Mouse (Mus musculus): Measurements from ENCODE around the gene Aifm1. TPM values are rescaled to one million over a fixed set of nuclear protein-coding genes. Genes with fewer than 3 reads are reported as not detected.

Aifm1 gene
- polyA plus RNA-seq, 1 experiment from 2014 or later = 97.1 TPM

DNA sequence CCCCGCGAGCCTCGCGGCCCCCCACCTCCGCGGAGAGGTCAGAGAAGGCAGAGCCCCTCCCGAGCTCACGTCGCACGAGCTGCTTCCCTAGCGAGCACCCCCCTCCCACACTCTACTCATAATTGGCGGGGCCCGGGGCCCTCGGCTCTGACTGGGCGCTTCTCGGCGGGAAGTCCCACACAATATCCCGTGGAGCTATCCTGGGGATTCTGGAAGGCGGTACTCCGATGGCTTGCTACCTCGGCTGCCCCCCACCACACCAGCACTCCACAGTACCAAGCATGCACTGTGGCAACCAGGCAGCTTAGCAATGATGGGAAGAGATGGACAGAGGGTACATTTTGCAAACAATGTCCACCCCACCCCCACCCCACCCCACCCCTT is 58.9 kb downstream of the Aifm1 start:
- H3K4me1 ChIP-seq (ENCODE audit: control insufficient read depth, insufficient read depth, low read length) = no peaks in the 10 kb centered on the region
- no peak for DNase-seq (ENCODE audit: low spot score)
- no peaks in the 10 kb centered on the region; the same call in 1 of the 2 replicates for H3K27me3 ChIP-seq (ENCODE audit: control insufficient read depth, insufficient read depth, low read length)
- H3K9me3 ChIP-seq (replicated peaks; ENCODE audit: control insufficient read depth, low read length) = no peaks in the 10 kb centered on the region
- H3K36me3 ChIP-seq (replicated peaks; ENCODE audit: control insufficient read depth, insufficient read depth, low read depth, low read length) = no peaks in the 10 kb centered on the region
- H3K4me2 ChIP-seq (ENCODE audit: low read depth, low read length) = peak overlapping the region; percentile 39
- H3K4me3 ChIP-seq (ENCODE audit: low read depth, low read length) = peak overlapping the region; percentile 38
- WGBS = 9% methylated on average over 21 of the region's 21 CpGs
- peak; percentile 61; the same call in 1 of the 2 replicates for ATAC-seq (replicated peaks; ENCODE audit: insufficient number of reproducible peaks, low FRiP score, low TSS enrichment, low read depth)
- 0 out of 2 replicates have a peak overlapping the region, but pooled peaks have one; percentile 6 for H3K9ac ChIP-seq (replicated peaks; ENCODE audit: low read length)
- H3K27ac ChIP-seq (replicated peaks; ENCODE audit: low read depth, low read length) = no peak overlapping the region

GRCm38 (mm10) chrX:48453736-48454494 is 59.4 kb downstream of the Aifm1 start:
- Histone ChIP-seq H3K9ac (replicated peaks; ENCODE audit: low read length) (peak overlapping the region; percentile 32), H3K9me3 (replicated peaks; ENCODE audit: control insufficient read depth, low read length) (no peaks in the 10 kb centered on the region), H3K4me2 (ENCODE audit: low read depth, low read length) (peak overlapping the region; percentile 39), H3K27ac (replicated peaks; ENCODE audit: low read depth, low read length) (no peak overlapping the region), H3K4me1 (ENCODE audit: control insufficient read depth, insufficient read depth, low read length) (no peaks in the 10 kb centered on the region), H3K36me3 (replicated peaks; ENCODE audit: control insufficient read depth, insufficient read depth, low read depth, low read length) (no peaks in the 10 kb centered on the region), H3K27me3 (ENCODE audit: control insufficient read depth, insufficient read depth, low read length) (no peaks in the 10 kb centered on the region; the same call in 1 of the 2 replicates), H3K4me3 (ENCODE audit: low read depth, low read length) (peak overlapping the region; percentile 38)
- WGBS = 21% methylated on average over 47 of the region's 91 CpGs
- ATAC-seq (replicated peaks; ENCODE audit: insufficient number of reproducible peaks, low FRiP score, low TSS enrichment, low read depth) (peak; percentile 51), DNase-seq (ENCODE audit: low spot score) (peak; percentile 44)

DNA sequence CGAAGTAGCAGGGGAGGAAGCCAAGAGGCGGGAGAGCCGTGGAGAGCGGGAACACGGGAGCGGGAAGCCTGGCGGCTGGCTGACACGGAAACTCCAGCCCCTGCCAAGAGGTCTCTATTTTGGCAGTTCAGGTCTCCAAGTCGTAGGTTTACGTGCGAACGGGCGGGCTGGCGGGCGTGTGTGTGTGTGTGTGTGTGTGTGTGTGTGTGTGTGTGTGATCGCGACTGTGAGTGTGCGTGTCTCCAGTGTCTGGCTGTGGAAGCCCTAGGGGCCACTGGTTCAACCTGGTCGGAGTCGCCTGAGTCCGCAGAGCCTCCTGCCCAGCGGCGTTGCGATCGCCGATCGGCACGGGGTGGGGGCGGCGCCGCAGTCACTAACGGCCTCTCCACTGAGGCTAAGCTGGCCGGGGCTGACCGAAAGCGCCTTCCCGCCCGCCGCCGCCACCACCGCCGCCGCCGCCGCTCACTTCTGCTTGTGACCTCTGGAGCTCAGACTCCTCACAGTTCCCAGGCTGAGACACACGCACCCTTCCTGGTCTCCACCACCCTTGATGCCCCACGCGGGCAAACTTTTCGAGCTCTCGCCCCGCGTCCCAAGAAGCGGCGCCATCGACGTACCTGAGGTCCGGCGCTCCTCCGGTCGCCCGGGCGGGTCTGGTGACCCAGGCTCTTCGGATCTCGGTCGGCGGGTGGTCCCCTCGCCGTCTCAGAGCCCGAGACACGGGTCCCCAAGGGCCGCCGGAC is 60.3 kb downstream of the Aifm1 start:
- DNase-seq (ENCODE audit: low spot score) = no peak
- Histone ChIP-seq H3K4me3 (ENCODE audit: low read depth, low read length) (peak overlapping the region; percentile 38), H3K27me3 (ENCODE audit: control insufficient read depth, insufficient read depth, low read length) (no peaks in the 10 kb centered on the region; the same call in 1 of the 2 replicates), H3K4me2 (ENCODE audit: low read depth, low read length) (peak overlapping the region; percentile 39), H3K27ac (replicated peaks; ENCODE audit: low read depth, low read length) (no peak overlapping the region), H3K9ac (replicated peaks; ENCODE audit: low read length) (peak overlapping the region; percentile 18; the same call in 1 of the 2 replicates), H3K36me3 (replicated peaks; ENCODE audit: control insufficient read depth, insufficient read depth, low read depth, low read length) (no peaks in the 10 kb centered on the region), H3K9me3 (replicated peaks; ENCODE audit: control insufficient read depth, low read length) (no peaks in the 10 kb centered on the region), H3K4me1 (ENCODE audit: control insufficient read depth, insufficient read depth, low read length) (no peaks in the 10 kb centered on the region)
- WGBS = 11% methylated on average over 38 of the region's 71 CpGs
- 0 out of 2 replicates have a peak, but pooled peaks have one; percentile 22 for ATAC-seq (replicated peaks; ENCODE audit: insufficient number of reproducible peaks, low FRiP score, low TSS enrichment, low read depth)

DNA sequence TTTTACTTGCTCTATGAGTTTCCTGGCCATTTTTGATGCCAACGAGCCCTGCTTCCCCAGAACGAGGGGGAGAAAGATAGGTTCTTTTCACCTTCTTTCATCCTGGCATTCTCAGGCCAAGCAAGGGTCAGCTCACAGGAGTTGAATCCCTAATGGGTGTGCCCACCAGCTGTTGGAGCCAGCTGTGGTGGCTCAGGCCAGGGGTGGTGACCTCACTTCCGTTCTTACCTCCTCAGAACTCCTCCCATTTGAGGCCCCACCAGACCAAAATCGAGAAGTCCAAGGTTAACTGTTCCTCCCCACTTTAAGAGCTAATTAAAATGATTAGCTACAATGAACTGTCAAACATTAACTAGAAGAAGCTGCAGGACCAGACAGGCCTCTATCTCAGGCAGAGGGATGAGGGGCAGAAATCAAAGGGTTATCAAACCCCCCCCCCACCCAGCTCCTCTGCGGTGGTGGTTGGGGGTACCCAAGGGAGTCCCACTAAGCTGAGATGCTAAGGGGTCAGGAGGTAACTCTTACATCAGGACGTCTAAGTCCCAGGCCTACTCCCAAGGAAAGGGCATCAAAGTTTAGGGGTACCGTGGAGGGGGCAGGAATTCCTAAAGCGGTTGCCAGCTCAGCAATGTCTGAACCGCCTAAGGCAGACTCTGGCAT is 61.0 kb downstream of the Aifm1 start:
- Histone ChIP-seq H3K4me3 (ENCODE audit: low read depth, low read length) (no peak overlapping the region), H3K36me3 (replicated peaks; ENCODE audit: control insufficient read depth, insufficient read depth, low read depth, low read length) (no peaks in the 10 kb centered on the region), H3K9ac (replicated peaks; ENCODE audit: low read length) (no peak overlapping the region), H3K4me2 (ENCODE audit: low read depth, low read length) (peak overlapping the region; percentile 39), H3K27me3 (ENCODE audit: control insufficient read depth, insufficient read depth, low read length) (no peaks in the 10 kb centered on the region; the same call in 1 of the 2 replicates), H3K9me3 (replicated peaks; ENCODE audit: control insufficient read depth, low read length) (no peaks in the 10 kb centered on the region), H3K4me1 (ENCODE audit: control insufficient read depth, insufficient read depth, low read length) (no peaks in the 10 kb centered on the region), H3K27ac (replicated peaks; ENCODE audit: low read depth, low read length) (no peak overlapping the region)
- ATAC-seq (replicated peaks; ENCODE audit: insufficient number of reproducible peaks, low FRiP score, low TSS enrichment, low read depth) = no peak
- WGBS = 33% methylated on average over 9 of the region's 9 CpGs
- DNase-seq (ENCODE audit: low spot score) = no peak

GRCm38 (mm10) chrX:48449646-48450045 is 63.7 kb downstream of the Aifm1 start:
- no peaks in the 10 kb centered on the region for H3K36me3 ChIP-seq (replicated peaks; ENCODE audit: control insufficient read depth, insufficient read depth, low read depth, low read length)
- H3K9ac ChIP-seq (replicated peaks; ENCODE audit: low read length) = no peak overlapping the region
- no peaks in the 10 kb centered on the region for H3K4me1 ChIP-seq (ENCODE audit: control insufficient read depth, insufficient read depth, low read length)
- H3K4me2 ChIP-seq (ENCODE audit: low read depth, low read length) = no peak overlapping the region
- H3K27ac ChIP-seq (replicated peaks; ENCODE audit: low read depth, low read length) = no peak overlapping the region
- 35% methylated on average over 10 of the region's 10 CpGs for WGBS
- no peak overlapping the region for H3K4me3 ChIP-seq (ENCODE audit: low read depth, low read length)
- no peak for DNase-seq (ENCODE audit: low spot score)
- no peak for ATAC-seq (replicated peaks; ENCODE audit: insufficient number of reproducible peaks, low FRiP score, low TSS enrichment, low read depth)
- no peaks in the 10 kb centered on the region for H3K9me3 ChIP-seq (replicated peaks; ENCODE audit: control insufficient read depth, low read length)
- H3K27me3 ChIP-seq (ENCODE audit: control insufficient read depth, insufficient read depth, low read length) = no peaks in the 10 kb centered on the region; the same call in 1 of the 2 replicates

- Histone ChIP-seq H3K27me3 (ENCODE audit: control insufficient read depth, insufficient read depth, low read length) (no peaks in the 10 kb centered on the region), H3K27ac (replicated peaks; ENCODE audit: low read depth, low read length) (no peak overlapping the region), H3K36me3 (replicated peaks; ENCODE audit: control insufficient read depth, insufficient read depth, low read depth, low read length) (no peaks in the 10 kb centered on the region), H3K9ac (replicated peaks; ENCODE audit: low read length) (no peak overlapping the region), H3K4me2 (ENCODE audit: low read depth, low read length) (no peak overlapping the region), H3K9me3 (replicated peaks; ENCODE audit: control insufficient read depth, low read length) (no peaks in the 10 kb centered on the region), H3K4me1 (ENCODE audit: control insufficient read depth, insufficient read depth, low read length) (no peaks in the 10 kb centered on the region), H3K4me3 (ENCODE audit: low read depth, low read length) (no peak overlapping the region)
- no peak for DNase-seq (ENCODE audit: low spot score)
- WGBS = 74% methylated on average over 4 of the region's 4 CpGs
- ATAC-seq (replicated peaks; ENCODE audit: insufficient number of reproducible peaks, low FRiP score, low TSS enrichment, low read depth) = no peak
These were observed 68.7 kb downstream of the Aifm1 start for GRCm38 (mm10) chrX:48444677-48445076.

GRCm38 (mm10) chrX:48441954-48442353 is 71.4 kb downstream of the Aifm1 start:
- WGBS = 70% methylated on average over 7 of the region's 7 CpGs
- DNase-seq (ENCODE audit: low spot score) (no peak), ATAC-seq (replicated peaks; ENCODE audit: insufficient number of reproducible peaks, low FRiP score, low TSS enrichment, low read depth) (no peak)

More at GRCm38 (mm10) chrX:48441954-48442353, 71.4 kb downstream of the Aifm1 start:
- H3K4me1 ChIP-seq (ENCODE audit: control insufficient read depth, insufficient read depth, low read length) = no peaks in the 10 kb centered on the region
- H3K9ac ChIP-seq (replicated peaks; ENCODE audit: low read length) = no peak overlapping the region
- H3K27me3 ChIP-seq (ENCODE audit: control insufficient read depth, insufficient read depth, low read length) = no peaks in the 10 kb centered on the region
- no peak overlapping the region for H3K4me2 ChIP-seq (ENCODE audit: low read depth, low read length)
- H3K36me3 ChIP-seq (replicated peaks; ENCODE audit: control insufficient read depth, insufficient read depth, low read depth, low read length) = no peaks in the 10 kb centered on the region
- H3K27ac ChIP-seq (replicated peaks; ENCODE audit: low read depth, low read length) = no peak overlapping the region
- no peak overlapping the region for H3K4me3 ChIP-seq (ENCODE audit: low read depth, low read length)
- H3K9me3 ChIP-seq (replicated peaks; ENCODE audit: control insufficient read depth, low read length) = no peaks in the 10 kb centered on the region

Measured in embryonic facial prominence, embryonic 11.5 days (tissue).